Mouse (Mus musculus) CH12.LX (cell line): ENCODE data around the gene Ccdc62. TPM values are rescaled to one million over a fixed set of nuclear protein-coding genes. Genes with fewer than 3 reads are reported as not detected.

Source experiments
- DNase-seq: peaks from one replicate; pipeline ENCODE4 v3.0.0-alpha.2; 2013; ENCODE audit errors: extremely low read depth
- H3K27ac ChIP-seq: 2 replicates; pipeline ENCODE4 v1.5.1; 2012; ENCODE audit warnings: low read depth, mild to moderate bottlenecking, control low read depth, moderate library complexity; ENCODE audit not compliant: insufficient read depth
- H3K27me3 ChIP-seq: replicated peaks from 2 replicates; pipeline ENCODE3; 2012; ENCODE audit warnings: inconsistent platforms
- H3K36me3 ChIP-seq, 2 experiments: replicated peaks in 1 of 2; 2 replicates each; pipeline versions ENCODE3 to v1.6.1; 2012; ENCODE audit warnings: inconsistent platforms in 1 of 2, low read length in 1 of 2, mild to moderate bottlenecking in 1 of 2, mixed read lengths in 1 of 2, moderate library complexity in 1 of 2; ENCODE audit not compliant: control insufficient read depth in 1 of 2, insufficient read depth in 1 of 2
- H3K4me1 ChIP-seq, 2 experiments: 2 replicates each; pipeline ENCODE4 v1.6.1; 2012; ENCODE audit warnings: inconsistent platforms in 1 of 2, moderate library complexity in 1 of 2; ENCODE audit not compliant: insufficient read depth in 2 of 2, control insufficient read depth in 1 of 2
- H3K4me2 ChIP-seq: 2 replicates; pipeline ENCODE4 v1.6.1; 2012; ENCODE audit warnings: low read depth, mild to moderate bottlenecking, control low read depth; ENCODE audit not compliant: poor library complexity, insufficient read depth, severe bottlenecking
- H3K4me3 ChIP-seq, 3 experiments: fragments of 150-350 bp in 1 of 3; sonication (generic) in 1 of 3; replicated peaks in 1 of 3; 2 replicates each; pipeline versions ENCODE3 to v1.5.1; 2011 to 2012; ENCODE audit warnings: low read depth in 2 of 3, low read length in 2 of 3, mild to moderate bottlenecking in 2 of 3, moderate library complexity in 2 of 3, control low read depth in 1 of 3, improper control_type of control experiment in 1 of 3, inconsistent platforms in 1 of 3, mixed read lengths in 1 of 3; ENCODE audit not compliant: poor library complexity in 1 of 3
- H3K79me2 ChIP-seq: replicated peaks from 2 replicates; pipeline ENCODE4 v1.6.1; 2012; ENCODE audit warnings: mild to moderate bottlenecking, moderate library complexity; ENCODE audit not compliant: control insufficient read depth, poor library complexity, insufficient read depth, severe bottlenecking; ENCODE audit errors: extremely low read depth
- H3K9ac ChIP-seq: 2 replicates; pipeline ENCODE4 v1.6.1; 2012; ENCODE audit warnings: low read depth, mild to moderate bottlenecking, control low read depth, moderate library complexity; ENCODE audit not compliant: insufficient read depth
- H3K9me3 ChIP-seq: replicated peaks from 2 replicates; pipeline ENCODE3; 2012; ENCODE audit warnings: low read length, inconsistent platforms, mixed read lengths
- BHLHE40 ChIP-seq: IDR thresholded peaks from 2 replicates; pipeline ENCODE4 v1.6.1; 2011; ENCODE audit warnings: mild to moderate bottlenecking, low read depth, low read length, improper control_type of control experiment
- CHD2 ChIP-seq: IDR thresholded peaks from 2 replicates; pipeline ENCODE4 v1.6.1; 2011; ENCODE audit warnings: low read length, improper control_type of control experiment
- EP300 ChIP-seq: IDR thresholded peaks from 2 replicates; pipeline ENCODE4 v1.6.1; 2011; ENCODE audit warnings: low read length, improper control_type of control experiment
- ETS1 ChIP-seq: conservative IDR thresholded peaks from 2 replicates; pipeline ENCODE4 v1.6.1; 2012; ENCODE audit warnings: low read depth, mild to moderate bottlenecking, inconsistent platforms, low read length, improper control_type of control experiment, moderate library complexity
- IRF4 ChIP-seq: IDR thresholded peaks from 2 replicates; pipeline ENCODE4 v1.6.1; 2014; ENCODE audit warnings: low read depth, mild to moderate bottlenecking, inconsistent platforms, low read length, improper control_type of control experiment
- MAFK ChIP-seq: IDR thresholded peaks from 2 replicates; pipeline ENCODE4 v1.6.1; 2011; ENCODE audit warnings: low read length, improper control_type of control experiment; ENCODE audit not compliant: insufficient replicate concordance
- MYC ChIP-seq: IDR thresholded peaks from 2 replicates; pipeline ENCODE4 v1.6.1; 2011; ENCODE audit warnings: low read depth, mild to moderate bottlenecking, improper control_type of control experiment, low read length
- POLR2A ChIP-seq: IDR thresholded peaks from 2 replicates; pipeline ENCODE4 v1.6.1; 2011; ENCODE audit warnings: low read depth, mild to moderate bottlenecking, improper control_type of control experiment, low read length
- POLR2AphosphoS2 ChIP-seq: IDR thresholded peaks from 2 replicates; pipeline ENCODE4 v1.6.1; 2011; ENCODE audit warnings: low read depth, low read length, improper control_type of control experiment
- RCOR1 ChIP-seq: conservative IDR thresholded peaks from 2 replicates; pipeline ENCODE4 v1.6.1; 2012; ENCODE audit warnings: low read depth, mild to moderate bottlenecking, inconsistent platforms, low read length, improper control_type of control experiment
- SIN3A ChIP-seq: IDR thresholded peaks from 2 replicates; pipeline ENCODE4 v1.6.1; 2012; ENCODE audit warnings: low read length, improper control_type of control experiment, inconsistent platforms
- TCF12 ChIP-seq: IDR thresholded peaks from 2 replicates; pipeline ENCODE4 v1.6.1; 2014; ENCODE audit warnings: low read depth, mild to moderate bottlenecking, inconsistent platforms, low read length, improper control_type of control experiment
- USF1 ChIP-seq: IDR thresholded peaks from 2 replicates; pipeline ENCODE4 v1.6.1; 2014; ENCODE audit warnings: low read depth, mild to moderate bottlenecking, inconsistent platforms, low read length, improper control_type of control experiment
- USF2 ChIP-seq: conservative IDR thresholded peaks from 2 replicates; pipeline ENCODE4 v1.6.1; 2011; ENCODE audit warnings: low read depth, low read length, improper control_type of control experiment
- ZNF384 ChIP-seq: IDR thresholded peaks from 2 replicates; pipeline ENCODE4 v1.6.1; 2012; ENCODE audit warnings: low read depth, low read length, improper control_type of control experiment, inconsistent platforms
- dilution Hi-C: fragments of 300-500 bp; cut with MboI; formaldehyde crosslinking; loops from 2 replicates; pipeline ENCODE4 v1.14.3; 2020; ENCODE audit warnings: low sequenced_read_pairs; ENCODE audit not compliant: extremely low pct_unique_long_range_greater_than_20kb, extremely low pct_ligation_motif_present
- in situ Hi-C: fragments of 300-500 bp; cut with MboI; formaldehyde crosslinking; loops from 3 replicates; pipeline ENCODE4 v1.14.3; 2019; ENCODE audit warnings: low sequenced_read_pairs, low pct_ligation_motif_present, low pct_unique_long_range_greater_than_20kb, mixed read lengths
- polyA plus RNA-seq: library from polyadenylated mRNA; unstranded; fragments of >175 nt; gene quantifications from 2 replicates; pipeline ENCODE4 v1.2.1, GENCODE M21; 2012; ENCODE audit warnings: low read depth; ENCODE audit not compliant: insufficient read length
- total RNA-seq, 2 experiments: library from RNA; depleted of rRNA; stranded (reverse); fragments of 300-350 nt in 1 of 2; fragments of >200 nt in 1 of 2; gene quantifications; 2 replicates each; pipeline ENCODE4 v1.2.3; 2012 to 2014

The Ccdc62 gene
- total and polyA plus RNA-seq, 3 experiments = 1.6 to 5.3 (median 2.0) TPM

- in situ Hi-C loops = no loop called here
- Histone ChIP-seq H3K27ac (peak overlapping the region; percentile 76), H3K36me3 (peaks cover 0 to 35% of the 10 kb centered on the region in 2 experiments)
Observed at GRCm38 (mm10) chr5:124015727-124016126, 85.2 kb downstream of the Ccdc62 start.

GRCm38 (mm10) chr5:124016291-124016821, 85.9 kb downstream of the Ccdc62 start:
- peaks cover 0 to 37% of the 10 kb centered on the region in 2 experiments for H3K36me3 ChIP-seq
- H3K4me2 ChIP-seq = no peak overlapping the region
- H3K4me3 ChIP-seq = no peak overlapping the region
- H3K9ac ChIP-seq = no peak overlapping the region
- no peaks in the 10 kb centered on the region for H3K27me3 ChIP-seq
- in situ Hi-C loops = no loop called here
- TF ChIP-seq RCOR1 (no peak), USF2 (peak; percentile 36; the same call in 1 of the 2 replicates), MYC (no peak), BHLHE40 (peak; percentile 50), USF1 (peak; percentile 57), MAFK (no peak), SIN3A (no peak)
- H3K9me3 ChIP-seq = no peaks in the 10 kb centered on the region
- dilution Hi-C loops = no loop called here
- no peak overlapping the region; the same call in 1 of the 2 replicates for H3K27ac ChIP-seq
- H3K79me2 ChIP-seq = peaks cover 20% of the 10 kb centered on the region
- no peak for DNase-seq
- peaks cover 58 to 94% of the 10 kb centered on the region in 2 experiments for H3K4me1 ChIP-seq

More at GRCm38 (mm10) chr5:124015727-124016126, 85.2 kb downstream of the Ccdc62 start:
- Histone ChIP-seq H3K4me2 (peak overlapping the region; percentile 49; the same call in 1 of the 2 replicates), H3K4me1 (peaks cover 56 to 94% of the 10 kb centered on the region in 2 experiments), H3K79me2 (peaks cover 20% of the 10 kb centered on the region), H3K9me3 (no peaks in the 10 kb centered on the region), H3K27me3 (no peaks in the 10 kb centered on the region), H3K4me3 (no peak overlapping the region), H3K9ac (peak overlapping the region; percentile 12; the same call in 1 of the 2 replicates)
- no peak for TF ChIP-seq POLR2A
- no peak for TF ChIP-seq RCOR1
- no peak for TF ChIP-seq CHD2
- no peak for TF ChIP-seq POLR2AphosphoS2
- peak; percentile 41; the same call in 1 of the 2 replicates for TF ChIP-seq EP300
- TF ChIP-seq ETS1 = peak; percentile 46; the same call in 1 of the 2 replicates
- peak; percentile 24 for TF ChIP-seq IRF4
- TF ChIP-seq MAFK = no peak
- TF ChIP-seq TCF12 = 0 out of 2 replicates have a peak, but pooled peaks have one; percentile 34
- TF ChIP-seq USF2 = no peak
- TF ChIP-seq ZNF384 = no peak
- 0 out of 2 replicates have a peak, but pooled peaks have one; percentile 25 for TF ChIP-seq MYC
- no peak for TF ChIP-seq SIN3A
- dilution Hi-C loops = no loop called here
- DNase-seq = no peak
